Mouse (Mus musculus) c-Kit-negative CD71-positive TER-119-positive erythroid progenitor cells, embryonic 14.5 days (primary cell): ENCODE measurements around the gene Rem2.

ENCODE experiments used
- DNase-seq: peaks from one replicate; pipeline ENCODE4 v3.0.0-alpha.2; 2013; ENCODE audit warnings: low read depth, low spot score

Rem2 gene

GRCm38 (mm10) chr14:54492345-54493131, 16.6 kb downstream of the Rem2 start:
- no peak for DNase-seq

DNA sequence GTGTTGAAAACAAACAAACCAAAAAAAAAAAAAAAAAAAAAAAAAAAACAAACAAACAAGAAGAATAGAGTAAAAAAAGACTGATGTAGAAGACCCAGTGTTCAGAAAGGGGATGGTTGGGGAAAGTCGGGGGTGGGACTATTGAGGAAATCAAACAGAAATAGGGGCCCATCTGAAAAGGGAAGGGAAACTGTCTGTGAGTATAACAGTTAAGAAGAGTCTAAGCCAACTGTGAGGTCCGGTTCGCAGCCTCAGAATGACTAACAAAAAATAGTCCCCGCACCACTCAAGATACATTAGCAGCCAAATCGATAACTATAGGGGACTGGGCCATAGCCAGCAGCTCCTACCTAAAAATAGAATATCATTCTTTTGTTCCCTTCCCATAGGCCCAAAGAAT, 17.3 kb downstream of the Rem2 start:
- no peak for DNase-seq

DNA sequence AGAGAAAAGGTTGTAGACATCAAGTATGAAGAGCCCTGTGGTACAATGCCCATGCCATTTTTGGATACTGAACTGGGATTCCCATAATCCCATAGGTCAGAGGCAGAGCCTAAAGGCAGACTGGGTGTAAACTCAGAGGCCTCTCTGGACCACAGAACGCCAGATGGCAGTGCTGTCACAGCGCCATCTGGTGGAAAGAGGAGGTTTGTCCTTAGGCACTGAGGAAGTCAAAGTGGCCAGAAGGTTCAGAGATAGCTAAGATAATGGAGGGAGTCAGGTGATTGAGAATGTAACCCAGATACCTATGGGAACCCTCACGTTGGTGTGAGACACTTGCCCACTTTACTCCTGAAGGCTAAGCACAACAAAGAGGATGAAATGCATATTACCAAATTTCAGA, 18.3 kb downstream of the Rem2 start:
- peak; percentile 51 for DNase-seq

DNA sequence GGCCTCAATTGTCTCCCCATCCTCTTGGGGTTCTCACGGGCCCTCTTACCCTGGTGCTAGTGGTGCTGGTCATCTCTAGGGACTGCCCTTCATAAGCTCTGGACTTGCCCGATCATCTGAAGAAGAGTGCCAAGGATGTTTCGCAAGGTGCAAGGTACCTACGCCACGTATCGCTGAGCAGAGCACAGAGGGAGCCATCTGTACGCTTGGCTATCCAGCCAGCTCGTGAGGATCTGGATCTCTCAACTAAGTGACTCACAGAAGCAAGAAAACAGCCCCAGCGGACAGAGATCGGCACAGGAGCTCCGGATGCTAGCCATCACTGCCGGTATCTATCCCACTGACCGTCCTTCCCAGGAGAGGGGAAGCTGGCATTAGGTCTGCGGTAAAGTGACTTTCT, 20.8 kb downstream of the Rem2 start:
- DNase-seq: no peak

DNA sequence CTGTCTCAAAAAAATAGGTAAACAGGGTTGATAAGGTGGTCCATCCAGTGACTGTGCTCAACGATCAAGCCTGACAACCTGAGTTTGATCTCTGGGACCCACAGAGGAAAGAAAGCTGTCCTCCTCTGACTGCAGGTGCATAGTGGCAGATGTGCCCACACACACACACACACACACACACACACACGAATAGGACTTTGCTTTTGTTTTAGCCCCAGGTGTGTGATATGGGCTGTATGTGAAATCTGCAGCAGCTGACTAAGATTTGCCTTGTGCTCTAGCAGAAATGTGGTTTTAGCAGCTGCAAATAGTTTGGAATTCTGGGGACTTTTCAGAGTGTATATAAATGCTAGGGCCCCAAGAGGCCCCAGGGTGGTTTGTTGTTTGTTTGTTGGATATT, 23.4 kb downstream of the Rem2 start:
- DNase-seq: no peak

GRCm38 (mm10) chr14:54501365-54501764, 25.5 kb downstream of the Rem2 start:
- DNase-seq: no peak

DNA sequence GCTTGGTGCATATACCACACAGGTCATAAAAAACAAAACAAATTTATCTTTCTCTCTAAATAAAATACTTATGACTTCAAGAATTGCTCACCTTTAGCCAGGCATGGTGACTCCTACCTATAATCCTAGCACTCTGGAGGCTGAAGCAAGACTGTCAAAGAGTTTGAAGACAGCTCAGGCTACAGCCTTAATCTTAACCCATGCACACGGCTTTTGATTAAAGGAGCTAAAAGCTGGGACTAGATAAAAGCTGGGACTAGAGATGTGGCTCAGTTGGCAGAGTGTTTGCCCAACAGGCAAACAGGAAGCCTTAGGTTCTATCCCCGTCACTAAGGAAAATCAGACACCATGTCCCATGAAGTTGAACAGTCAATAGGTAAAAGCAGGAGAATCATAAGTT, 27.2 kb downstream of the Rem2 start:
- no peak for DNase-seq

GRCm38 (mm10) chr14:54509774-54510173, 33.9 kb downstream of the Rem2 start:
- DNase-seq: no peak

GRCm38 (mm10) chr14:54516710-54517310, 40.9 kb downstream of the Rem2 start:
- DNase-seq: no peak

DNA sequence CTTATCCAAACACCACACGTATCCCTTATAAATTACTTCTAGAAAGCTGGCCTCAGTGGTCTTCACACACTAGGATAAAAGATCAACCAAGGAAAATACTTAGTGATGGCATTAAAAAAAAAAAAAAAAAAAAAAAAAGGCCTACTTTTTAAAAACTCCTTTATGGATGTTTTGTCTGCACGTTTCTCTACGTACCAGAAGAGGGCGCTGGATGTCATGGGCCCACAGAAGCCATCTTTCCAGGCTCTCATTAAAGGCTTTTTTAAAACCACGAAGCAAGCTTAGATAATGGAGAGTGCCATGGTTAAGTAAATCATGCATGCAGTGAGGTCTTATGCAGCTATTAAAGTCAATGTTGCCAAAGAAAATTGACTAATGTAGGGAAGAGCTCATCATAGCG, 47.7 kb downstream of the Rem2 start:
- no peak for DNase-seq

DNA sequence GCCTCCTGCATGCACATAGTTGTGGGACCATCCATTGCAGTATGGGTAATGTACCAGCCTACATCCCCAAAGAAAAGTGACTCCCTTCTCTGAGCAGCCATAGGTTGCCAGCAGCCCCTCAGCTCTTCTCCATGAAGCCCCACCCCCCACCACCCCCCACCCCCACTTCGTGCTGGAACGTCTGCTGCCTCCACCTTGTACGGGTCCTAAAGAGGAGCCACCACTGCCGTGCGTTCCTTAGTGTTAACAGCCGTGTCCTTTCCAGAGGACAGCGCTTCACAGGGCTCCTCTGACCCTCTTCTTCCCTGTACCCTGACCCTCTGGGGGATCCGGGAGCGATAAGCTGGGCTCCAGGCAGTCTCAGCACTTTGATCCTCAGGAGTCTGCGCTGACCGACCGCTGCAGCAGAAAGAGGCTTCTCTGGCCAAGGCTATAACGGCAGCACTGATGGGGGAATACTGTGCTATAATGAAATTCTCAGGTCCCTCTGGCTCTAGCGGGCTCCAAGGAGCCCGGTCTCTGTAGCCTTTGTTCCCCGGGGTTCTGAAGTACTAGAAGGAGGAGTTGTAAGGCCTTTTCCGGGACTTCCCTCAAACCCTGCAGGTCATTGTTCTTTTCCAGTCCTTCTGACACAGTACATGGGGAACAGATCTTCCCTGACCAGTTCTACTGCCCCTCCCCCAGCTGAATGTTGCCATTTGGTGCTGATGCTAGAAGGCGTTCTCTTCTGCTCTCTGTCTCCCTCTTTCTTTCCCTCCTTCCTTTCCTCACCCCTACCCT, 51.5 kb downstream of the Rem2 start:
- DNase-seq: no peak

GRCm38 (mm10) chr14:54528007-54528393, 52.1 kb downstream of the Rem2 start:
- no peak for DNase-seq

DNA sequence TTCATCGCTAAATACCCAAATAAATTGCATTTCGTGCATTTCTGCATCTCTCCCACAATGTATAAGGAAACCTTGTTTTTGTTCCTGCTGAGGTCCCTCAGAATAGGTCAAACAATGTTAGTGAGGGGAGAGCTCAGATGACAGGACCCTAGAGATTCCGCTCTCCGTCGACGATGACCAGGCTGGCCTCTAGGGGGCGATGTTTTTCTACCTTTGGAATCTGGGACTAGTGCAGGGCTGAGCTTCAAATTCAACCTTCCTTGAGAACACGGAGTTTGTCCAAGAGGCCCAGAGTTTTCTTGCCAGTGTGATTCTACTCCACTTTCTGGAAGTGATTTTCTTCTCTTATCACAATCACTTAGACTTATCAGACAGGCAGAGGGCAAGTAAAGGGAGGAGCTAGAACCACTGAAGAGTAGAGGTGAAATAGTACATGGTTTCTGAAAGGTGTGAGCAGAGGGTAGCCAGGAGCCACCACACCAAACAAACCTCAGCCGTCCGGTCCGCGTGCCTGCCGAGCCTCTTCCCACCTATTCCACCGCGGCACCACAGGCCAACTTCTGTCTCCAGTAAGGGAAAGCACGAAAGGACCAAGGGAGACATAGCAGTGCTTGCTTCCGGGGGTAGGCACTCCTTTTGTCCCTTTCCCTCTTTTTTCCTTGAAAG, 52.7 kb downstream of the Rem2 start:
- DNase-seq: peak; percentile 51
